Mouse (Mus musculus) frontal cortex, postnatal 10 days (tissue): ENCODE measurements around the gene Nfkb2.

Source experiments
- DNase-seq, 2 experiments: peaks; one replicate each; pipeline ENCODE4 v3.0.0; 2022; ENCODE audit warnings: low spot score in 2 of 2, mixed read lengths in 1 of 2

Nfkb2 gene

GRCm38 (mm10) chr19:46308706-46309435, 4.8 kb downstream of the Nfkb2 start:
- peak; percentile 60 to 84 for DNase-seq

DNA sequence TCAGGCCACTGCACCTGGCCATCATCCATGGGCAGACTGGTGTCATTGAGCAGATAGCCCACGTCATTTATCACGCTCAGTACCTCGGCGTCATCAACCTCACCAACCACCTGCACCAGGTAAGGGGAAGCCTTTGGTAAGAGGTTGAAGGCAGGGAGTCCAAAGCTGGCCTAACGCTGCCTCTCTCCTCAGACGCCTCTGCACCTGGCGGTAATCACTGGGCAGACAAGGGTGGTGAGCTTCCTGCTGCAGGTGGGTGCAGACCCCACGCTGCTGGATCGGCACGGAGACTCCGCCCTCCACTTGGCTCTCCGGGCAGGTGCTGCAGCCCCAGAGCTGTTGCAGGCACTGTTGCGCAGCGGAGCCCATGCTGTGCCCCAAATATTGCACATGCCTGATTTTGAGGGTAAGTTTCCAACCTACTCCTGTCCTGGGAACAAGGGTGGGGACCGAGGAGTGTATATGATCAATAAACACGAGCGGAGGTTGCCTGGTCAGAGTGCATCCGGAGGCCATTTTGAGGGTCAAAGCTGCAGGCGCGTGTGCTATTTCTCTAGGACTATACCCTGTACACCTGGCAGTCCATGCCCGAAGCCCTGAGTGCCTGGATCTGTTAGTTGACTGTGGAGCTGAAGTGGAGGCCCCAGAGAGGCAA, 5.7 kb downstream of the Nfkb2 start:
- peak; percentile 13 to 19 for DNase-seq

DNA sequence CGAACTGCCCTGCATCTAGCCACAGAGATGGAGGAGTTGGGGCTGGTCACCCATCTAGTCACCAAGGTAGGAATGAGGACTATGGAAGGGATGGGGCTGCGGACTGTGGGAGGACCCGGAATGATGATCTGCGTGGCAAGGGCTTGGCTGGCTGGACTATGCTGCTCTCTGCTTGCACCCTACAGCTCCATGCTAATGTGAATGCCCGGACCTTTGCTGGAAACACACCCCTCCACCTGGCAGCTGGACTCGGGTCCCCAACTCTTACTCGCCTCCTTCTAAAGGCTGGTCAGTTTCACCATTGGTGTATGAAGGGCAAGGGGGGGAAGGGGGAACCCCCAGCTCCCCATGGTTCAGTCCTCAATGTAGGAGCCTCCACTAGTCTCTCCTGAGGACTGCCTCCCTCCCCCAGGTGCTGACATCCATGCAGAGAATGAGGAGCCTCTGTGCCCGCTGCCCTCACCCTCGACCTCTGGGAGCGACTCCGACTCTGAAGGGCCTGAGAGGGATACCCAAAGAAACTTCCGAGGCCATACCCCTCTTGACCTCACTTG, 6.3 kb downstream of the Nfkb2 start:
- DNase-seq, result peak; percentile 12 to 26

DNA sequence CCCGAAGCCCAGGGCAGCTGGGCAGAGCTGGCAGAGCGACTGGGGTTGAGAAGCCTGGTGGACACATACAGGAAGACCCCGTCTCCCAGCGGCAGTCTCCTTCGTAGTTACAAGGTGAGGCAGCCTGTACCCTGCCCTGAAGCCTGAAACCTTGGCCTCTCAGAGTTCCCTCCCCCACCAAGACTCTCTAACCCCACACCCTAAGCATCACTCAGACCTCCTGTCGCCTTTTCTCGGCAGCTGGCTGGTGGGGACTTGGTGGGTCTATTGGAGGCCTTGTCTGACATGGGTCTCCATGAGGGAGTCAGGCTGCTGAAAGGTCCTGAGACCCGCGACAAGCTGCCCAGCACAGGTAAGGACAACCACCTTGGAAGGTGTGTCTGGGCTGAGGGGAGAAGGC, 7.2 kb downstream of the Nfkb2 start:
- no peak for DNase-seq

DNA sequence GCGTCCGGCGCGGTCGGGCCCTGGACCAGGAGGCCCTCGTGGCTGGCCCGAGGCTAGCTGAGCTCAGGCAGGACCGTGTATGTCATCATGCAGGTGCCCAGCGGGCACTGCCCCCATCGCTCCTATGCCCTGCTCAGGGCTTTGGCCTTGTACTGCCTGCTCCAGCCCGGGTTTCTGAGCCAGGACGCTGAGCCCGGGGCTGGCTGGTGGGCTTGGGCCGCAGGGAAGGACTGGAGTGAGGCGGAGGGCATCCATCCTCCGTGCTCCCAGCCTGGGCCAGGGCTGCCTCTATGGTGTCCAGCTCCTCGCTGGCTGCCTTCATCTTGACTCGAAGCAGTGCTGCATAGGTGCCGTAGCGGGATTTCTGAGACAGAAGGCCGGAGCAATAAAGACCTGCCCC, 8.4 kb downstream of the Nfkb2 start:
- peak; percentile 10 to 19 for DNase-seq

DNA sequence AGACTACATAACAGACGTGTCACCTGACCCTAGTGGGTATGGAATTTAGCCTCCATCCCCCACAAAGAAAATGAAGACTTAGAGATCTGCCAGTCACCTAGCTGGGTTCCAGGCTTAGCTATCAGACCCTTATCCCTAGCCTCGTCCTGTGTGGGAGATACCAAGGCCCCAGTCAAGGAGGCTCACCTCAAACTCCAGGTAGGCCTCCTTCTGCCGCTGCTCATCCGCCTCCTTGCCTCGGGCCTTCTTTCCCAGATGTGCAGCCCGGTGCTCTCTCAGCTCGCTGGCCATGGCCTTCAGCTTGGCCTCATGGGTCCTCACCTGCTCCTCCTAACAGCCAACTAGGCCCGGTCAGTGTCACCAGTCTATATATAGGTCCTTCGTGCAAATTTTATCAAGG, 9.0 kb downstream of the Nfkb2 start:
- DNase-seq, result no peak

DNA sequence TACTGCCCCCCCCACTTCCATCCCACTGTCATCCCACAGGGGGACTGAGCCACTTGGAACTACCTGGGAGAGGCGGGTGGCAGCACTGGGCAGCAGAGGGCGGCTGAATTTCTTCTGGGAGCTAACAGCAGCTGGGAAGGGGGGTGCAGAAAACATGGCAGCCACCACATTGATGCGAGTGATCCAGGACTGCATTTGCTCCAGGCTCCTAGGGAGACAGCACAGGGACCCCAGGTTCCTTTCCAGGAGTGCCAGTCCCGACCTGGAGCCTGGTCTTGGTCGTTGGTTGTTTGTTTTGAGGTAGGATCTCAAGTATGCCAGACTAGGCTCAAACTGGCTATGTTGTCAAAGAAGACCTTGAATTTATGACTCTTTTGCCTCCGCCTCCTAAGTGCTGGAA, 9.5 kb downstream of the Nfkb2 start:
- no peak for DNase-seq

GRCm38 (mm10) chr19:46314151-46314601, 10.1 kb downstream of the Nfkb2 start:
- DNase-seq, result peak; percentile 23 to 27

- DNase-seq, result peak in 1 of 2 experiments; percentile 5
These were observed 11.0 kb downstream of the Nfkb2 start for GRCm38 (mm10) chr19:46314872-46315742.

DNA sequence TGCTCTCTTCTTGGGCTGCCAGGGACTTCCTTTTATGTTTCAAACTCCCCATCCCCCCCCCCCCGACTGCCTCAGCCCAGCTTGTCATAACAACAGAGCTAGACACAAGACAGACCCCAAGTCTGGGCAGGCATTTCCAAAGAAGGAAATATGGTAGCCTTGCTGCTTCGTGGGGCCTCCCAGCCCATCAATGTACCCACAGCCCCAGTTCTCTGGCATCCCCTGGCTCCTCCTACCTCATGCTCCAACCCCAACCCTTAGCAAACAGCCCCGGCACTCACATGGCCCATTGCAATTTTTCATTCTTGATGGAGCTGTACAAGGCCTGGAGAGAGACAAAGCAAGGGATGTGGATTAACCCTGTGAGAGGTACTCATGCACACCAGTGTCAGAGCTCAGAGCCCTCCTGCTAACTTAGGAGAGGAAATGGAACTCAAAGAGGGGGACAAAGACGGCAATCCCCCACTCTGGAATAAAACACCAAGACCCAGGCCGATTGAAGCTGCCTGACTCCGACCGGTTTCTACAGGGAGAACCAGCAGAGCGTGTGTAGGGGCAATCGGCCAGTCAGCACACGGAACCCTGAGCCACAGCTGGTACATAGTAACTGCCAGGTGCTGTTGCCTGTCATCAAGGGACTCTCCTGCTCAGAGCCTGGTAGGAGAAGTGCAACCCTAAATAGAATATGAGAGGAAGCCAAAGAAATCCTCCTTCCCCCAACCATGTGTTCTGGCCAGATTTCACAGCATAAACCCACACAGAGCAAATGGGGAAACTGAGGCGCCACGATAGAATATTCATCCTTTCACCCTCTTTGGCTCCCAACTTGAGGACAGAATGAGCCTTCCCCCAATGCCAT, 11.9 kb downstream of the Nfkb2 start:
- DNase-seq, result peak in 1 of 2 experiments; percentile 11

GRCm38 (mm10) chr19:46316846-46317545, 12.9 kb downstream of the Nfkb2 start:
- peak; percentile 70 to 75 for DNase-seq

GRCm38 (mm10) chr19:46317546-46317885, 13.4 kb downstream of the Nfkb2 start:
- DNase-seq, result peak in 1 of 2 experiments; percentile 34

GRCm38 (mm10) chr19:46318031-46318471, 13.9 kb downstream of the Nfkb2 start:
- DNase-seq, result peak; percentile 57

- DNase-seq, result peak; percentile 83 to 90
These were observed 14.7 kb downstream of the Nfkb2 start for GRCm38 (mm10) chr19:46318586-46319378.

GRCm38 (mm10) chr19:46320076-46320785, 16.1 kb downstream of the Nfkb2 start:
- peak in 1 of 2 experiments; percentile 11 for DNase-seq

DNA sequence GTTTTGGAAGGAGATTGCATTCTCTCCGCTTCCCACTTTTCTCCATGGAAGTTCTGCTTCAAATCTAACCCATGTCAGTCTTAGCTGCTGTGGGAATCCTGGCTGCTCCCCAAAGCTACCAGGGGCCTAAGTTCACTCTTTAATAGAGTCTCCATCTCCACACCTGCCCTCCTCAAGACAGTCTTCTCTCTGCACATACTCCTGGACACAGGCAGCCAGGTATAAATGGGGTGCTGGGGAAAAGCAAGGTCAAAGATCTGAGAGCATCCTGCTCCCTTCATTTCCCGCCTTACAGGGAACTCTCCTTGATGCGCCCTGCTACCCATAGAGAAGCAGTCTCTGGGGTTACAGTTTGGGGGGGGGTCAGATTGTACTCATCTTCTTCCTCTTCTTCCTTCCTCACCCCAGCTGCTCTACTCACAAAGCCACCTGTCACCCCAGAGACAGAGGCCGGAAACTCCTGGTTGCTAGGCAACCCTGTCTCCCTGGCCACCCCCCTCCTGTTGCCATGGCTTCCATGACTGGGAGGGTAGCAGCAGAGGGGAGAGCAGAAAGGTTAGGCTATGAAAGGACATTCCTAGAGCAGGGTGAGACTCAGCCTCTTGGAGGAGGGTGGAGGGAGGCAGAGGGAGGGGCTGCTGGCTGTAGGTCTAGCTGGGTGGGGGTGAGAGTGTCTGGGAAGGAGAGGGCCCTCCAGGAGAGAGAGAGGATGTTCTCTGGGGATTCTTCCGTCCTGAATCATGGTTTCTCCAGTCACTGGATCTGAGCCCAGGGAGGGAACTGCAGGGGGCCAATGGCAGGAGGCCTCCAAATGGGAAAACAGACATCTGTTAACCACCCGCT, 17.2 kb downstream of the Nfkb2 start:
- DNase-seq, result peak; percentile 62 to 71

DNA sequence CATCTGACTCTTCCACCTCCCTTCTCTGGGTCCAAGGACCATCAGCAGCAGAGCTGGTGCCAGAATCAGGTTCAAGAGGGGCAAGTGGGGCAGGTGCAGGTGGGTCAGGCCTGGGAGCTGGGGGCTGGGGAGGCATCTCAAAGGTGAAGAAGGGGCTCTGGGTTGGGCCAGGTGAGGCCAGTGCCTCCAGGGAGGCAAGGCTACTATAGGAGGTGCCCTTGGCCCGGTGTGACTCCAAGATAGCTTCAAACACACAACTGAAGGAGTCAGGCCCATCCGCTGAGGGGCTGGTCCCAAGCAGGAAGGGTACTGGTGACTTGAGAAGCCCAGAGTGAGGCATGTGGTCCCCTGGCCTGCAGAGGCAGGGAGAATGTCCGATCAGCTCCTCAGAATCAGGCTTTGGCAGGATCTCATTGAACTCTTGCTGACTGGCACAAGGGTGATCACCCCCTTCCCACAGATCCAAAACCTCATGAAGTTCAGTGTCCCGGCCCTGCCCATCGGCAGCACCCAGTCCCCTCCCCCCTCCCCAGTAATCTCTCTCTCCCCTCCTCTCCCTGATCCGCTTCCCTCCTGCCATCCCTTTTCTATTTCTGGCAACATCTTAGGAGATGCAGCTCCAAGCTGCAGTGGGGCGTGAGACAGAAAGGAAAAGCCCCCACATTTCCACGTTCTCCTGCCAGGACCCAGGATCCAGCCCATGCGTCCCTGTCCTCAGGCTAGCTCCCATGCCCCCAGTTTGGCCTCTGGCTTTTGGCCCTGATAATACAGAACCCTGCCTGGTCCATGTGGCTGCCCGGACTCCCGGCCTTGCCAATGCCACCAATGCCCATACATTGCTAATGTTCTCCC, 18.2 kb downstream of the Nfkb2 start:
- DNase-seq, result peak in 1 of 2 experiments; percentile 30
